Mouse (Mus musculus) spleen, adult 2 months (tissue): ENCODE data around the gene Rgs3.

ENCODE experiments used
- CTCF ChIP-seq: fragments of 200-500 bp; IDR thresholded peaks from 2 replicates; pipeline ENCODE4 v1.5.1; 2011; ENCODE audit warnings: mild to moderate bottlenecking, inconsistent platforms; ENCODE audit not compliant: insufficient read depth, insufficient read length, insufficient replicate concordance; ENCODE audit errors: extremely low read depth
- POLR2A ChIP-seq: fragments of 200-500 bp; IDR thresholded peaks from 2 replicates; pipeline ENCODE4 v1.6.1; 2011; ENCODE audit warnings: low read depth, low read length, inconsistent platforms

GRCm38 (mm10) chr4:62520892-62521400, 38.7 kb upstream of the Rgs3 start:
- TF ChIP-seq CTCF = no peak
- no peak for TF ChIP-seq POLR2A
